Mouse (Mus musculus): ENCODE data around the gene Gm45261. TPM values are rescaled to one million over a fixed set of nuclear protein-coding genes. Genes with fewer than 3 reads are reported as not detected.

Gm45261 gene
- polyA plus RNA-seq, 1 experiment from 2014 or later: not detected

- no peaks in the 10 kb centered on the region for H3K4me1 ChIP-seq (ENCODE audit: control insufficient read depth, low read depth, low read length)
- no peak overlapping the region for H3K9ac ChIP-seq (ENCODE audit: low read depth, low read length)
- no peak overlapping the region for H3K4me2 ChIP-seq (ENCODE audit: low read depth, low read length)
- no peak for ATAC-seq (ENCODE audit: low read depth)
- H3K27me3 ChIP-seq (ENCODE audit: control insufficient read depth, insufficient read depth, low read depth, low read length): no peaks in the 10 kb centered on the region
- 64% methylated on average over 1 of the region's 1 CpGs for WGBS (ENCODE audit: insufficient replicate concordance)
- no peaks in the 10 kb centered on the region for H3K9me3 ChIP-seq (replicated peaks; ENCODE audit: control insufficient read depth, low read length)
- no peaks in the 10 kb centered on the region for H3K36me3 ChIP-seq (ENCODE audit: control insufficient read depth, insufficient read depth)
- no peak overlapping the region for H3K4me3 ChIP-seq (ENCODE audit: low read depth, low read length)
- H3K27ac ChIP-seq (ENCODE audit: low read length): no peak overlapping the region
Measured at GRCm38 (mm10) chr1:80459923-80460322, 1.3 kb downstream of the Gm45261 start.

- Histone ChIP-seq H3K9me3 (replicated peaks; ENCODE audit: control insufficient read depth, low read length) (no peaks in the 10 kb centered on the region), H3K27me3 (ENCODE audit: control insufficient read depth, insufficient read depth, low read depth, low read length) (no peaks in the 10 kb centered on the region), H3K27ac (ENCODE audit: low read length) (no peak overlapping the region), H3K4me2 (ENCODE audit: low read depth, low read length) (no peak overlapping the region), H3K4me3 (ENCODE audit: low read depth, low read length) (no peak overlapping the region), H3K36me3 (ENCODE audit: control insufficient read depth, insufficient read depth) (no peaks in the 10 kb centered on the region), H3K9ac (ENCODE audit: low read depth, low read length) (no peak overlapping the region), H3K4me1 (ENCODE audit: control insufficient read depth, low read depth, low read length) (no peaks in the 10 kb centered on the region)
- ATAC-seq (ENCODE audit: low read depth): no peak
Measured at GRCm38 (mm10) chr1:80459477-80459876, 1.8 kb downstream of the Gm45261 start.

- no peak for ATAC-seq (ENCODE audit: low read depth)
- no peak overlapping the region for H3K27ac ChIP-seq (ENCODE audit: low read length)
- 39% methylated on average over 2 of the region's 2 CpGs for WGBS (ENCODE audit: insufficient replicate concordance)
- H3K36me3 ChIP-seq (ENCODE audit: control insufficient read depth, insufficient read depth): no peaks in the 10 kb centered on the region
- no peak overlapping the region for H3K4me2 ChIP-seq (ENCODE audit: low read depth, low read length)
- no peak overlapping the region for H3K4me3 ChIP-seq (ENCODE audit: low read depth, low read length)
- H3K9ac ChIP-seq (ENCODE audit: low read depth, low read length): no peak overlapping the region
- H3K9me3 ChIP-seq (replicated peaks; ENCODE audit: control insufficient read depth, low read length): no peaks in the 10 kb centered on the region
- H3K4me1 ChIP-seq (ENCODE audit: control insufficient read depth, low read depth, low read length): no peaks in the 10 kb centered on the region
- no peaks in the 10 kb centered on the region for H3K27me3 ChIP-seq (ENCODE audit: control insufficient read depth, insufficient read depth, low read depth, low read length)
Measured at GRCm38 (mm10) chr1:80453971-80454370, 7.3 kb downstream of the Gm45261 start.

GRCm38 (mm10) chr1:80451914-80452549 is 9.2 kb downstream of the Gm45261 start:
- no peak overlapping the region for H3K9ac ChIP-seq (ENCODE audit: low read depth, low read length)
- WGBS (ENCODE audit: insufficient replicate concordance): 22% methylated on average over 1 of the region's 1 CpGs
- H3K4me1 ChIP-seq (ENCODE audit: control insufficient read depth, low read depth, low read length): no peaks in the 10 kb centered on the region
- no peaks in the 10 kb centered on the region for H3K9me3 ChIP-seq (replicated peaks; ENCODE audit: control insufficient read depth, low read length)
- ATAC-seq (ENCODE audit: low read depth): no peak; the same call in 1 of the 2 replicates
- H3K36me3 ChIP-seq (ENCODE audit: control insufficient read depth, insufficient read depth): no peaks in the 10 kb centered on the region
- no peak overlapping the region for H3K4me2 ChIP-seq (ENCODE audit: low read depth, low read length)
- H3K27me3 ChIP-seq (ENCODE audit: control insufficient read depth, insufficient read depth, low read depth, low read length): no peaks in the 10 kb centered on the region
- H3K4me3 ChIP-seq (ENCODE audit: low read depth, low read length): no peak overlapping the region
- H3K27ac ChIP-seq (ENCODE audit: low read length): no peak overlapping the region

GRCm38 (mm10) chr1:80447554-80447953 is 13.7 kb downstream of the Gm45261 start:
- no peak overlapping the region for H3K4me3 ChIP-seq (ENCODE audit: low read depth, low read length)
- no peak overlapping the region for H3K27ac ChIP-seq (ENCODE audit: low read length)
- ATAC-seq (ENCODE audit: low read depth): no peak
- H3K4me2 ChIP-seq (ENCODE audit: low read depth, low read length): no peak overlapping the region
- WGBS (ENCODE audit: insufficient replicate concordance): 3% methylated on average over 1 of the region's 1 CpGs
- no peaks in the 10 kb centered on the region for H3K36me3 ChIP-seq (ENCODE audit: control insufficient read depth, insufficient read depth)
- H3K27me3 ChIP-seq (ENCODE audit: control insufficient read depth, insufficient read depth, low read depth, low read length): no peaks in the 10 kb centered on the region
- no peaks in the 10 kb centered on the region; the same call in none of the 2 replicates for H3K4me1 ChIP-seq (ENCODE audit: control insufficient read depth, low read depth, low read length)
- H3K9me3 ChIP-seq (replicated peaks; ENCODE audit: control insufficient read depth, low read length): no peaks in the 10 kb centered on the region
- no peak overlapping the region for H3K9ac ChIP-seq (ENCODE audit: low read depth, low read length)

GRCm38 (mm10) chr1:80440911-80441310 is 20.3 kb downstream of the Gm45261 start:
- no peaks in the 10 kb centered on the region for H3K9me3 ChIP-seq (replicated peaks; ENCODE audit: control insufficient read depth, low read length)
- WGBS (ENCODE audit: insufficient replicate concordance): 44% methylated on average over 2 of the region's 2 CpGs
- H3K4me3 ChIP-seq (ENCODE audit: low read depth, low read length): no peak overlapping the region
- H3K4me1 ChIP-seq (ENCODE audit: control insufficient read depth, low read depth, low read length): no peaks in the 10 kb centered on the region; the same call in none of the 2 replicates
- no peaks in the 10 kb centered on the region for H3K36me3 ChIP-seq (ENCODE audit: control insufficient read depth, insufficient read depth)
- no peak for ATAC-seq (ENCODE audit: low read depth)
- no peak overlapping the region for H3K27ac ChIP-seq (ENCODE audit: low read length)
- no peak overlapping the region for H3K9ac ChIP-seq (ENCODE audit: low read depth, low read length)
- no peaks in the 10 kb centered on the region for H3K27me3 ChIP-seq (ENCODE audit: control insufficient read depth, insufficient read depth, low read depth, low read length)
- no peak overlapping the region for H3K4me2 ChIP-seq (ENCODE audit: low read depth, low read length)

GRCm38 (mm10) chr1:80438506-80438905 is 22.7 kb downstream of the Gm45261 start:
- no peak overlapping the region for H3K27ac ChIP-seq (ENCODE audit: low read length)
- 55% methylated on average over 2 of the region's 2 CpGs for WGBS (ENCODE audit: insufficient replicate concordance)
- no peak overlapping the region for H3K9ac ChIP-seq (ENCODE audit: low read depth, low read length)
- no peaks in the 10 kb centered on the region for H3K9me3 ChIP-seq (replicated peaks; ENCODE audit: control insufficient read depth, low read length)
- H3K4me3 ChIP-seq (ENCODE audit: low read depth, low read length): no peak overlapping the region
- H3K4me1 ChIP-seq (ENCODE audit: control insufficient read depth, low read depth, low read length): no peaks in the 10 kb centered on the region
- no peaks in the 10 kb centered on the region for H3K36me3 ChIP-seq (ENCODE audit: control insufficient read depth, insufficient read depth)
- no peak for ATAC-seq (ENCODE audit: low read depth)
- no peak overlapping the region for H3K4me2 ChIP-seq (ENCODE audit: low read depth, low read length)
- H3K27me3 ChIP-seq (ENCODE audit: control insufficient read depth, insufficient read depth, low read depth, low read length): no peaks in the 10 kb centered on the region

- Histone ChIP-seq H3K27me3 (ENCODE audit: control insufficient read depth, insufficient read depth, low read depth, low read length) (no peaks in the 10 kb centered on the region), H3K4me2 (ENCODE audit: low read depth, low read length) (peak overlapping the region; percentile 15; the same call in 1 of the 2 replicates), H3K36me3 (ENCODE audit: control insufficient read depth, insufficient read depth) (no peaks in the 10 kb centered on the region), H3K4me1 (ENCODE audit: control insufficient read depth, low read depth, low read length) (no peaks in the 10 kb centered on the region), H3K9ac (ENCODE audit: low read depth, low read length) (no peak overlapping the region), H3K9me3 (replicated peaks; ENCODE audit: control insufficient read depth, low read length) (no peaks in the 10 kb centered on the region), H3K27ac (ENCODE audit: low read length) (no peak overlapping the region), H3K4me3 (ENCODE audit: low read depth, low read length) (no peak overlapping the region)
- peak; percentile 74 for ATAC-seq (ENCODE audit: low read depth)
- WGBS (ENCODE audit: insufficient replicate concordance): 28% methylated on average over 1 of the region's 1 CpGs
Measured at GRCm38 (mm10) chr1:80427946-80428345, 33.3 kb downstream of the Gm45261 start.

- 38% methylated on average over 1 of the region's 1 CpGs for WGBS (ENCODE audit: insufficient replicate concordance)
- Histone ChIP-seq H3K27me3 (ENCODE audit: control insufficient read depth, insufficient read depth, low read depth, low read length) (no peaks in the 10 kb centered on the region), H3K9me3 (replicated peaks; ENCODE audit: control insufficient read depth, low read length) (no peaks in the 10 kb centered on the region), H3K27ac (ENCODE audit: low read length) (peak overlapping the region; percentile 21), H3K4me1 (ENCODE audit: control insufficient read depth, low read depth, low read length) (no peaks in the 10 kb centered on the region), H3K9ac (ENCODE audit: low read depth, low read length) (no peak overlapping the region), H3K4me3 (ENCODE audit: low read depth, low read length) (no peak overlapping the region), H3K36me3 (ENCODE audit: control insufficient read depth, insufficient read depth) (no peaks in the 10 kb centered on the region), H3K4me2 (ENCODE audit: low read depth, low read length) (peak overlapping the region; percentile 15; the same call in 1 of the 2 replicates)
- ATAC-seq (ENCODE audit: low read depth): peak; percentile 43; the same call in 1 of the 2 replicates
Measured at GRCm38 (mm10) chr1:80427425-80427824, 33.8 kb downstream of the Gm45261 start.

All from liver, embryonic 16.5 days (tissue).